Mouse (Mus musculus) embryo, embryonic 10 days (tissue): Measurements from ENCODE around the gene Klhl11.

Experiments
- DNase-seq: peaks from one replicate; pipeline ENCODE4 v3.0.0-alpha.2; 2015; ENCODE audit warnings: low spot score

Gene Klhl11

DNA sequence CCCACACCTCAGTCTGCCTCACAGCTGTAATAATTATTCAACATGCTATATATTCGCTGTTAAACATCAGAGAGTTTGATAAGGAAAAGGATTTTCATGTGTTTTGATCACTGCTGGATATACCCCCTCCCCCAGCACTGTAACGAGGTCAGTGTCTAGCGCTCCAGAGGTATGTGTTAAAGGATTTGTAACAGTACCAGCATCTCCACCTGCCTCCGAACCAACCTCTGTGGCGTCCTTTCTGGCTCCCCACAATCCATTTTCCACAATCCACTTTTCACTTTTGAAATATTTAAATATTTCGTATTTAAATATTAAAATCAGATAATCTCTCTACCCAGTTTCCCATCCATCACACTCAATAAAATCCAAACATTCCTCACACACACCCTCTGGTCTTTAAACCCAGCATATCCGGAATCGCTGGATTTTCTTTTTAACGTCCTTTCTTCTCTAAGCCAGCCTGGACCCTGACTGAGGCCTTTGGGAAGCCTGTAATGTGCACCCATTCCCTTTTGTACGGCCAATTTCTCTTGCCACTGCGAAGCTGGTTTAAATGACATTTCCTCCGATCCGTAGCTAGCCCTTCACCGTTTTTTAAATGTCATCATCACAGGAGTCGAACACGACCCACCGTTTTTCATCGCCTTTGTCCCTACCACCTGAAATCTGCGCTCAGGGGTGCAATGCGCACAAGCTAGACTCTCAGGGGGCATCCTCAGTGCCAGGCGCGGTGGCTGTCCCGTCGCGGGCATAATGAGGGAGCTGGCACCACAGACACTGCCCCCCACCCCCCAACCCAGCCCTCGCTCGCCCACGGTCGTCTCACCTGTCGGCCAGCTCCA, 967 bp downstream of the Klhl11 start:
- DNase-seq = peak; percentile 11

DNA sequence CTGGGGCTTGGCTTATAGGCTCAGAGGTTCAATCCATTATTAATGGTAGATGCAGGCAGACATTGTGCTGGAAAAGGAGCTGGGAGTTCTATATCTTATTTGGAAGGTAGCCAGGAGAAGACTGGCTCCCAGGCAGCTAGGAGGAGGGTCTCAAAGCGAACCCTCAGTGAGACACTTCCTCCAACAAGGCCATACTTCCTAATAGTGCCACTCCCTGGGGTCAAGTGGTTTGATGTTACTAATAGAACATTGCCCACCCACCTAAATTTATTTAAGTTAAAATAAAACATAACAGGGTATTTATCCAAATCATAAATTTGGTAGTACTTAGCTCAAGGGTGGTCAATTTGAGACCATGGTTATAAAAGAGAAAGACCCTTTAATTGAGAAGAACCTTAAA, 6.7 kb downstream of the Klhl11 start:
- DNase-seq = no peak

- DNase-seq = no peak
Measured at GRCm38 (mm10) chr11:100465229-100465792, 7.2 kb downstream of the Klhl11 start.

GRCm38 (mm10) chr11:100462699-100463098, 9.8 kb downstream of the Klhl11 start:
- no peak for DNase-seq

GRCm38 (mm10) chr11:100457711-100458110, 14.8 kb downstream of the Klhl11 start:
- DNase-seq = no peak

- DNase-seq = no peak
Measured at GRCm38 (mm10) chr11:100457247-100457646, 15.3 kb downstream of the Klhl11 start.

- DNase-seq = no peak
Measured at GRCm38 (mm10) chr11:100442625-100443024, 29.9 kb downstream of the Klhl11 start.

- DNase-seq = no peak
Measured at GRCm38 (mm10) chr11:100441797-100442196, 30.7 kb downstream of the Klhl11 start, which contains the start of the genes Nt5c3b and Klhl10. Gene Nt5c3b (minus strand): TSS chr11:100441808. Gene Klhl10 (plus strand): TSS chr11:100441917.

DNA sequence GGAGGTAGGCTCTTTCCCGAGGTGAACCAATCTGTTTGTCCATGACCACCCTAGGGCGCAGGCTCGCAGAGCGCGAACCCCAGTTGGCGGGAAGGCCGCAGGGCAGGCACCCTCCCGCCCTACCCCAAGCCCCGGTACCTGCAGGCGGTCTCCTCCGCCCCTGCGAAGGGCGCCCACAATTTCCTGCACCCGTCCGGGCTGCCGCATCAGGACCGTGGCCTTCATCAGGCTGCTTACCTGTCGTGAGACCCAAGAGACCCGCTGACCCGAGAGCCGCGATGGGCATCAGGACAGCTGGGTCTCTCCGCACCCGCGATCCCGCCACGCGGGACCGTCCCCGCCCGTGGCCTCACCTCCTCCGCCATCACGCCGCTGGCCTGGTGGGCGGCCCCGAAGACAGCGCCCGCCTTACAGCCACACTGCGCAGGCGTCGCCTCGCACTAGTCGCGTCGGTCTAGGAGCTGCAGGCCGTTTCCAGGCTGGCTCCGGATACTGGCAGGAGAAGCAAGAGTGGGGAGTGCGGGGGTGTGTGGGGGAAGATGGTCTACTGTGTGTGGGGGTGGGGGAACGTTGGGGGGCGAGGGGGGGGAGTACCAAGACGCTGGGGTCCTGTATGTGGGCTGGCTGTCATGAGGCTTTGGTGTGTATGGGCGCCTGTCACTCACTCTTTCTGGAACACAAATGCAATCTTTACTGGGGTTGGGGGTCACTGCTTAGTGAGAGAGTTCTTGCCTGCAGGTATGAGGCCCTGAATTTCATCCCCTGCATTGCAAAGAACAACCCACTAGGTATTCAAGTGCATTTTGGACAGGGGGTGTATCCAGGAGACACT, 31.6 kb downstream of the Klhl11 start:
- peak; percentile 93 for DNase-seq

GRCm38 (mm10) chr11:100437901-100438300, 34.6 kb downstream of the Klhl11 start:
- no peak for DNase-seq

- DNase-seq = peak; percentile 51
Measured at GRCm38 (mm10) chr11:100435678-100436246, 36.8 kb downstream of the Klhl11 start.

DNA sequence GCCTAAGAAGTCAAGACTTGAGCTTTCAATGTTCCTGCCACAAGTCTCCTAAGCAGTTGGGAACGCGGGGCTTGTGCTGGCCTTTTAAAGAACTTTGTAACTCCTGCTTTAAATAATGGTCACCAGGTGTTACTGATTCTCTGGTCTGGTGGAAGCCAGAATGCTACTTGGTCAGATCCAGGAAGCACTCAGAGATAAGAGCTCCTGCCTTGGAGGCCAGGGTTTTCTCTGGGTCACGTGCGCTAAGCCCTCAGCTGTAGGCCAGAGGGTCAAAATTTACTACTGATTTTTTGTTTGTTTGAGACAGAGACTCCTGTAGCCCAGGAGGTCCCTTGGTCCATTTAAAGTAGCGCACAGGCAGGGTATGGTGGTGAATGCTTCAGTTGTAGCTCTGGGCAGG, 40.5 kb downstream of the Klhl11 start:
- no peak for DNase-seq

- no peak for DNase-seq
Measured at GRCm38 (mm10) chr11:100430052-100430451, 42.5 kb downstream of the Klhl11 start.

DNA sequence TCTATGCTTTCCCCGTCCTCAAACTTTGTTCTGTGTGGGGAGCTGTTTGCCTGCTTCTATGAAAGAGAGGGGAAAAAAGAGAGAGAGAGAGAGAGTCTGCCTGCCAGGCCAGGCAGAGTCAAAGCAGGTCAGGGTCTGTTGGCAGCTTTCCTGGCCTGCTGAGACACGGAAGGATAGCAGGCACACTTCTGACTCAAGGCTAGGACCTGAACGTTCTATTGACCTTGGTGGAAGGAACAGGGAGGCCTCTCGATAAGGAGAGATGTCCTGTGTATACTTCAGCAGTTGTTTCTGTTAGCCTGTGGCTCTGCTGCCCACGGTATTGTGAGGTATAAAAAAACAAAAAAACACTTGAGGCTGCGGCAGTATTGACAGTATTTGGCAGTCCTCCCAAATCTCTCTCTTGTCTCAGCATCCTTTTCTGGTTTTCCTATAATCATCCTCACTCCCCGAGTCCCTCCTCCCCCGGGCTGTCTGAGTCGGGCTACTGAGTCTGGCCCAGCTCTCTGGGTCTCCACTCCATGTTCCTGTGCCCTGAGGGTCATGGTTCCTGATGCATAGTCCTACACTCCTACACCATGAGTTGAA, 43.8 kb downstream of the Klhl11 start:
- DNase-seq = no peak

GRCm38 (mm10) chr11:100426820-100427219, 45.7 kb downstream of the Klhl11 start:
- DNase-seq = no peak

DNA sequence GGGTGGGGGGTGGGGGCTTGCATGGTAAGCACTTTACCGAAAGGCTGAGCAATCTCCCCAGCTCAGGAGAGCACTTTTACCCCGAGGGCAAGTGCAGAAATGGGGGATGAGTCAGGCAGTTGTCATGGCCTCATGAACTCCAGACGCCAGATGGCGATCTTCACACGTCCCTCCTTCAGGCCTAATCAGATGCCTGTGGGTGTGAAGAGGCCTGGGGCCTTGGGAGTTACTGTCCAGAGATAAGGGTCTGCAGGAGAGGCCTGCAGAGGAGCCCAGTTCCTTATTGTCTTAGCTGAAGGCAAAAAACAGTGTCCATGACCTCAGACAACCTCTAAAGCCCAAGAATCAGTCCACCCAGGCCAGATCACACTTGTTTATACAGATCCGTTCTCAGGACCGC, 46.7 kb downstream of the Klhl11 start:
- DNase-seq = peak; percentile 87

- DNase-seq = no peak
Measured at GRCm38 (mm10) chr11:100423836-100424235, 48.7 kb downstream of the Klhl11 start.

DNA sequence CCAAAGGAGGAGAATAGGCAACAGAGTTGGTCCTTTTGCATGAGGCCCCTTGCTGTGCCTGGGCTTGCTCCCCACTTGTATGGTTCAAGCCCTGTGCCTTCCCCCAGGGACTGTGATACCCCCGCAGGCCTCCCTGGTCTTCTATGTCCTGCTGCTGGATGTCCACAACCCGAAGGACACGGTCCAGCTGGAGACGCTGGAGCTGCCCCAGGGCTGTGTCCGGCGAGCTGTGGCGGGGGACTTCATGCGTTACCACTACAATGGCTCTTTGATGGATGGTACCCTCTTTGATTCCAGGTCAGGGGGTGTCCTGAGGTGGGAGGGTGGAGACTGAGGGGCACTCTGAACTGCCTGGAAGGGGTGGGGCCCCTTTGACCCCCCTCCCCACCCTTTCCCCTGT, 51.0 kb downstream of the Klhl11 start:
- DNase-seq = no peak

GRCm38 (mm10) chr11:100414914-100415822, 57.4 kb downstream of the Klhl11 start, which contains the start of gene Fkbp10:
Gene Fkbp10 (plus strand): TSS chr11:100415697.
- peak; percentile 65 for DNase-seq

DNA sequence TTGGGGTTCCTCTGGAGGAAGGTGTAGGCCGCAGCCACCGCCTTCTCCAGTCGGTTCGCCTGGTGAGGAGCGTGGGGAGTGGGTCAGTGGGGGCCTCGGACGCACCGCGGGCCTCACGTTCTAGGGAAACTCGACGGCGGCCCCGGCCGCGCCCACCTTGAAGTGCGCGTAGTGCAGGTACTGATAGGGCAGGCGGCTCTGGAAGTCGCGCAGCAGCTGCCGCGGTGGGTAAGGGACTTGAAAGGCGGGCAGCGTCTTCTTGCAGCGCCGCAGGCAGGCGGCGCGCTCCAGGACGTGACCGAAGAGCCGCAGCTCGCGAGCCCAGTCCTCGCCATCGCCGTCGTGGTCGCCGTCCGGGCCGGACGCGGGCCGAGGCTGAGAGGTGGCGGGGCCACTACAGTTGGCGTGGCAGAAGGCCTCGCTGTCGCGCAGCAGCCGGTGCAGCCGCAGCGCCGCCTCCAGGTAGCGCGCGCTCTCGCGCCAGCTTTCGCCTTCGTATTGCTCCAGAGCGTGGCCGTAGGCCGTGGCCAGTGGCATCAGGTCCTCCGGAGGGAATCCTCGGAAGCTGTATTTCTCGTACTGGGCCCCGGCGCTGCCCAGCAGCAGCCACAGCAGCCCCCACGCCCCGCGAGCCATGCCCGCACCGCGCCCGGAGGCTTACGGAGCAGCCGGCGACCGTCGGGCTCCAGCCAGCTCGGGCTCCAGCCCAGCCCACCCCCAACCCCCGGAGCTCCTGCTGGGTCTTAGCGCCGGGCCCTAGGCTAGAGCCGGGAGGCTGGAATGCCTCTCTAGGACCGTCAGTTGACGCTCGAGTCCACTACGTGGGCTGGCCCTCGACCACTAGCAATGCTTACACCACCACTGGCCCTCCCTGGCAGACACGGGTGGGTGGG, 58.3 kb downstream of the Klhl11 start, which contains the start of gene P3h4:
P3h4 (minus strand) TSS at position 816 of the 893 bp plus-strand sequence.
- DNase-seq = peak; percentile 88
